Mouse (Mus musculus) G1E (cell line): ENCODE data around the gene Pmf1.

ENCODE experiments used
- CTCF ChIP-seq: IDR thresholded peaks from 2 replicates; pipeline ENCODE4 v1.5.1; 2012; ENCODE audit warnings: low read depth, low read length, inconsistent platforms, mixed read lengths
- GATA1 ChIP-seq: IDR thresholded peaks from 2 replicates; pipeline ENCODE4 v1.6.1; 2012; ENCODE audit warnings: borderline replicate concordance, low read length, inconsistent platforms, mixed read lengths

GRCm38 (mm10) chr3:88449395-88450023 is 39.4 kb upstream of the Pmf1 start:
- TF ChIP-seq GATA1 (no peak), CTCF (no peak)
